Mouse (Mus musculus): ENCODE data around the gene Srgap2. TPM values are rescaled to one million over a fixed set of nuclear protein-coding genes. Genes with fewer than 3 reads are reported as not detected.
"Not testable (repeated sequence)": the region's sequence is repeated elsewhere in the genome, so short reads cannot be mapped to it uniquely, and the experiment has no call there.

Srgap2 gene
- polyA plus RNA-seq, 1 experiment from 2014 or later: 33.6 TPM

DNA sequence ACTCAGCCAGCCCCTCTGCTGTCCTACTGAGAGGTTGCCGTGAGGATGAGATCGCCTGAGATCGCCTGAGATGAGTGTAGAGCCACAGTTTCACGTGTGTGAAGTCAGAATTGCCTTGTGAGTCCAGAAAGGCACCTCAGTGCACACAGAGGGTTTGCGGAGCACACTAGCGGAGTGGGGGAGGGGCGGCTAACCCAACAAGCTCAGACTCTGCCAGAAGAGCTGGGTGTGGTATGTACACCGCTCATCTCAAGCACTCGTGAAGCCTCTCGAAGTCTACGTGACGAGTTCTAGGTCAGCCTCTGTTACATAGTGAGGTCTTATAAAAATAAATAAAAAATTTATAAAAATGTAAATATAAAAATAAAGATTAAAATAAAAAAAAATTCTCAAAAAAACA, 263.2 kb downstream of the Srgap2 start:
- no peak overlapping the region for H3K9ac ChIP-seq
- DNase-seq (ENCODE audit: low spot score) (no peak), ATAC-seq (ENCODE audit: low FRiP score) (no peak)
- H3K36me3 ChIP-seq (replicated peaks; ENCODE audit: control insufficient read depth, insufficient read depth): no peaks in the 10 kb centered on the region
- no peak overlapping the region for H3K27ac ChIP-seq
- WGBS: 75% methylated on average over 12 of the region's 12 CpGs
- H3K9me3 ChIP-seq (ENCODE audit: control insufficient read depth, low read length): no peaks in the 10 kb centered on the region
- H3K4me1 ChIP-seq (replicated peaks; ENCODE audit: control insufficient read depth, insufficient read depth, low read length): no peaks in the 10 kb centered on the region
- H3K27me3 ChIP-seq (ENCODE audit: control insufficient read depth, insufficient read depth, low read length): no peaks in the 10 kb centered on the region
- H3K4me2 ChIP-seq (replicated peaks): no peak overlapping the region
- H3K4me3 ChIP-seq (replicated peaks; ENCODE audit: low read length): no peak overlapping the region

GRCm38 (mm10) chr1:131260309-131260656, 266.9 kb downstream of the Srgap2 start:
- Histone ChIP-seq H3K27me3 (ENCODE audit: control insufficient read depth, insufficient read depth, low read length) (no peaks in the 10 kb centered on the region), H3K27ac (no peak overlapping the region), H3K9ac (no peak overlapping the region), H3K4me1 (replicated peaks; ENCODE audit: control insufficient read depth, insufficient read depth, low read length) (no peaks in the 10 kb centered on the region), H3K9me3 (ENCODE audit: control insufficient read depth, low read length) (no peaks in the 10 kb centered on the region), H3K36me3 (replicated peaks; ENCODE audit: control insufficient read depth, insufficient read depth) (no peaks in the 10 kb centered on the region), H3K4me2 (replicated peaks) (no peak overlapping the region), H3K4me3 (replicated peaks; ENCODE audit: low read length) (no peak overlapping the region)
- ATAC-seq (ENCODE audit: low FRiP score) (no peak), DNase-seq (ENCODE audit: low spot score) (peak; percentile 80)
- 32% methylated on average over 10 of the region's 10 CpGs for WGBS

GRCm38 (mm10) chr1:131259632-131260308, 267.4 kb downstream of the Srgap2 start:
- Histone ChIP-seq H3K4me1 (replicated peaks; ENCODE audit: control insufficient read depth, insufficient read depth, low read length) (no peaks in the 10 kb centered on the region), H3K27me3 (ENCODE audit: control insufficient read depth, insufficient read depth, low read length) (no peaks in the 10 kb centered on the region), H3K36me3 (replicated peaks; ENCODE audit: control insufficient read depth, insufficient read depth) (no peaks in the 10 kb centered on the region), H3K27ac (no peak overlapping the region), H3K9me3 (ENCODE audit: control insufficient read depth, low read length) (no peaks in the 10 kb centered on the region), H3K9ac (no peak overlapping the region), H3K4me2 (replicated peaks) (no peak overlapping the region), H3K4me3 (replicated peaks; ENCODE audit: low read length) (no peak overlapping the region)
- DNase-seq (ENCODE audit: low spot score): no peak
- no peak; the same call in 1 of the 2 replicates for ATAC-seq (ENCODE audit: low FRiP score)
- 64% methylated on average over 10 of the region's 10 CpGs for WGBS

GRCm38 (mm10) chr1:131257288-131257687, 269.9 kb downstream of the Srgap2 start:
- Histone ChIP-seq H3K4me3 (replicated peaks; ENCODE audit: low read length) (no peak overlapping the region), H3K27ac (no peak overlapping the region), H3K36me3 (replicated peaks; ENCODE audit: control insufficient read depth, insufficient read depth) (no peaks in the 10 kb centered on the region), H3K9ac (no peak overlapping the region), H3K4me1 (replicated peaks; ENCODE audit: control insufficient read depth, insufficient read depth, low read length) (no peaks in the 10 kb centered on the region), H3K4me2 (replicated peaks) (no peak overlapping the region), H3K27me3 (ENCODE audit: control insufficient read depth, insufficient read depth, low read length) (no peaks in the 10 kb centered on the region), H3K9me3 (ENCODE audit: control insufficient read depth, low read length) (no peaks in the 10 kb centered on the region)
- DNase-seq (ENCODE audit: low spot score) (no peak), ATAC-seq (ENCODE audit: low FRiP score) (no peak)
- WGBS: 79% methylated on average over 6 of the region's 6 CpGs

GRCm38 (mm10) chr1:131252516-131253250, 274.5 kb downstream of the Srgap2 start:
- H3K9ac ChIP-seq; H3K4me1 ChIP-seq (replicated peaks; ENCODE audit: control insufficient read depth, insufficient read depth, low read length); H3K36me3 ChIP-seq (replicated peaks; ENCODE audit: control insufficient read depth, insufficient read depth); H3K4me3 ChIP-seq (replicated peaks; ENCODE audit: low read length); H3K4me2 ChIP-seq (replicated peaks); H3K27me3 ChIP-seq (ENCODE audit: control insufficient read depth, insufficient read depth, low read length); H3K9me3 ChIP-seq (ENCODE audit: control insufficient read depth, low read length); DNase-seq (ENCODE audit: low spot score); ATAC-seq (ENCODE audit: low FRiP score); H3K27ac ChIP-seq: not testable (repeated sequence)
- WGBS: 87% methylated on average over 7 of the region's 7 CpGs

- H3K27me3 ChIP-seq (ENCODE audit: control insufficient read depth, insufficient read depth, low read length): peaks cover 14% of the 10 kb centered on the region
- H3K27ac ChIP-seq: no peak overlapping the region
- peaks cover 3% of the 10 kb centered on the region; the same call in 1 of the 2 replicates for H3K4me1 ChIP-seq (replicated peaks; ENCODE audit: control insufficient read depth, insufficient read depth, low read length)
- H3K36me3 ChIP-seq (replicated peaks; ENCODE audit: control insufficient read depth, insufficient read depth): no peaks in the 10 kb centered on the region
- no peak overlapping the region for H3K9ac ChIP-seq
- 20% methylated on average over 7 of the region's 7 CpGs for WGBS
- no peaks in the 10 kb centered on the region for H3K9me3 ChIP-seq (ENCODE audit: control insufficient read depth, low read length)
- H3K4me3 ChIP-seq (replicated peaks; ENCODE audit: low read length): no peak overlapping the region
- ATAC-seq (ENCODE audit: low FRiP score) (no peak), DNase-seq (ENCODE audit: low spot score) (peak; percentile 67)
- H3K4me2 ChIP-seq (replicated peaks): 0 out of 2 replicates have a peak overlapping the region, but pooled peaks have one; percentile 1
These were observed 280.4 kb downstream of the Srgap2 start for GRCm38 (mm10) chr1:131246433-131247395.

DNA sequence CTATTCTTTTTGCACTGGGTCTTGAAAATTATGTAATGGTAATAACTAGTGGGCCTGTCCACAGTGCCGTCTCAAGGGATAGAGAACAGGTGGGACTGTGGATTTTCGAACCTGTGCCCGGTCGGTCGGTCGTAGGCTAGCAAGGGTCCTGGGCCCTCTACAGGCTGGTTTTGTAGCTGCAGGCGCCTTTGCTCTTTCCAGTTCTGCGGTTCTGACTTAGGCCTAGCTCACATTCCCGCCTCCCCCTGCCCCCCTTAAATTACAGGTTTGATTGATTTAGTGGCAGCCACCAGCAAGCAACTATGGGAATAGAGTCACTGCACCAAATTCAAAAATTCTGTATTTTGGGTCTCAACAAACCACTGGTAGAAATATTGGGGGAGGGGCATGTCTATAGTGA, 281.2 kb downstream of the Srgap2 start:
- H3K27me3 ChIP-seq (ENCODE audit: control insufficient read depth, insufficient read depth, low read length): peaks cover 14% of the 10 kb centered on the region
- H3K4me3 ChIP-seq (replicated peaks; ENCODE audit: low read length): peak overlapping the region; percentile 62
- H3K9ac ChIP-seq: no peak overlapping the region
- WGBS: 3% methylated on average over 9 of the region's 9 CpGs
- DNase-seq (ENCODE audit: low spot score): peak; percentile 49
- peaks cover 3% of the 10 kb centered on the region; the same call in 1 of the 2 replicates for H3K4me1 ChIP-seq (replicated peaks; ENCODE audit: control insufficient read depth, insufficient read depth, low read length)
- no peaks in the 10 kb centered on the region for H3K36me3 ChIP-seq (replicated peaks; ENCODE audit: control insufficient read depth, insufficient read depth)
- no peaks in the 10 kb centered on the region for H3K9me3 ChIP-seq (ENCODE audit: control insufficient read depth, low read length)
- H3K27ac ChIP-seq: no peak overlapping the region
- peak; percentile 39; the same call in 1 of the 2 replicates for ATAC-seq (ENCODE audit: low FRiP score)
- peak overlapping the region; percentile 97 for H3K4me2 ChIP-seq (replicated peaks)

- Histone ChIP-seq H3K9ac (peak within 1 kb of the TSS; percentile 81), H3K4me3 (replicated peaks; ENCODE audit: low read length) (peak within 1 kb of the TSS; percentile 62), H3K27ac (no peak within 1 kb of the TSS), H3K4me2 (replicated peaks) (peak within 1 kb of the TSS; percentile 97), H3K36me3 (replicated peaks; ENCODE audit: control insufficient read depth, insufficient read depth) (no peaks in the 10 kb centered on the region), H3K4me1 (replicated peaks; ENCODE audit: control insufficient read depth, insufficient read depth, low read length) (peaks cover 8% of the 10 kb centered on the region), H3K9me3 (ENCODE audit: control insufficient read depth, low read length) (no peaks in the 10 kb centered on the region), H3K27me3 (ENCODE audit: control insufficient read depth, insufficient read depth, low read length) (peaks cover 14% of the 10 kb centered on the region)
- 1% methylated on average over 46 of the region's 60 CpGs for WGBS
- ATAC-seq (ENCODE audit: low FRiP score) (peak; percentile 60; the same call in 1 of the 2 replicates), DNase-seq (ENCODE audit: low spot score) (peak; percentile 52)
These were observed 281.9 kb downstream of the Srgap2 start, which contains the start of gene Rassf5 for GRCm38 (mm10) chr1:131245089-131245856. Rassf5 (minus strand) TSS chr1:131245258.
